Mouse (Mus musculus): ENCODE data around the gene Hadh. TPM values are rescaled to one million over a fixed set of nuclear protein-coding genes. Genes with fewer than 3 reads are reported as not detected.

Gene Hadh
- total RNA-seq, 1 experiment = 64.1 TPM

DNA sequence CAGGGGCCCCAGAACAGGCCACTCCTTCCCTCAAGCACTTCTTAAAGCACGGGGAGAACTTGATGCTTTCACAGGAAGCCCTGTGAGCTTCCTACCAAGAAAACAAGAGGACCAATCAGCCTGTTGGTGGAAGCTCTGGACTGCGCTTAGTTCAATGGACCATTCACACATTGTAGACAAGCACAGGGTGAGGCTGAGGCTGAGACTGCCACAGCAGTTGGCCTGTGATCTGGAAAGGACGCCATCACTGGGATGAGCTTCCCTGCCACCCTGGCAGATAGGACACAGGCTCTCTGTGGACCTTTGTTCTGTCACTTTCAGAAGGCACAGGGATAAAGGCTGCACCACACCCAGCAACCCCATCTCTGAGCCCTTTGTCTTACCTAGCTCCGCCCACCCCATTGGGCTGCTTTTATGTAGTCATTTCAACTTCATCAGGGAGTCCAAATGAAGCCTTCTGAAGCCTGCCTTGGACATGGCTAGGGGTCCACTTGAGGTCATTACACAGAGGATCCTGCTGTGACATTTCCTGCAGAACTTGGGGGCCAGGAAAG is 44.1 kb upstream of the Hadh start:
- TF ChIP-seq CHD2 (IDR thresholded peaks at IDR 0.05; ENCODE audit: low read depth, low read length) (no peak), ZC3H11A (IDR thresholded peaks at IDR 0.05; ENCODE audit: borderline replicate concordance, low read depth, low read length) (no peak), HCFC1 (IDR thresholded peaks at IDR 0.05; ENCODE audit: borderline replicate concordance, insufficient read depth, low read length) (no peak), MAFK (IDR thresholded peaks at IDR 0.05; ENCODE audit: insufficient read depth, low read depth, low read length) (no peak), ZNF384 (IDR thresholded peaks at IDR 0.05; ENCODE audit: low read depth, low read length) (no peak)
- no peak overlapping the region for H3K4me3 ChIP-seq (ENCODE audit: insufficient read depth in 1 of 2, low read depth in 1 of 2, low read length in 2 of 2, poor library complexity in 1 of 2, severe bottlenecking in 1 of 2)
- DNase-seq (ENCODE audit: low read depth, low spot score) = no peak
- H3K4me1 ChIP-seq (ENCODE audit: control insufficient read depth in 2 of 2, insufficient read depth in 2 of 2, low read length in 2 of 2, poor library complexity in 1 of 2) = peaks cover 0 to 11% of the 10 kb centered on the region in 2 experiments; a peak in 2 of 4 replicates
- no peak overlapping the region for H3K9ac ChIP-seq (ENCODE audit: insufficient read depth, low read depth, low read length, poor library complexity, severe bottlenecking)
- H3K9me3 ChIP-seq (ENCODE audit: control insufficient read depth, insufficient read depth, low read depth, low read length) = no peaks in the 10 kb centered on the region
- no peak overlapping the region for H3K27ac ChIP-seq (ENCODE audit: insufficient read depth, low read depth, low read length, poor library complexity, severe bottlenecking)
- H3K36me3 ChIP-seq (ENCODE audit: control insufficient read depth, insufficient read depth, low read length, poor library complexity, severe bottlenecking) = no peaks in the 10 kb centered on the region
- in situ Hi-C loops (cut with MboI; ENCODE audit: low sequenced_read_pairs in 2 of 2, unreplicated experiment in 2 of 2) = no loop called here

DNA sequence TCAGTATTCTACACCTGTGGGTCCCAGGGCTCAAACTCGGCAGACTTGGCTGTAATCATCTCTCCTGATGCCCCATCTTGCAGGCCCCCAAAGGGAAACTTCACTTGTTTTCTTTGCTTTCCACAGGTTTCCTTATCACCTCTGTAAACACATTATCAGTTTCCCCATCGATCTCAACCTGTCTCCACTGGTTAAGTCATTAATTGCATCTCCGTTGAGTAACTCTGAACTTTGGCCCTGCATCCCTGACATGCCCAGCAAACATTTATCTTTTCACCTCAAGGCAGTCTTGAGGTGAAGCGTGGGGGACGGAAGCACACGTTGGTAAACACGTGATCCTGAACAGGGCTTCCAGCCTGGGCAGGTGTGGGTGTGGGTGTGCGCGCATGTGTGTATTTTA is 40.4 kb upstream of the Hadh start:
- no peak overlapping the region for H3K9ac ChIP-seq (ENCODE audit: insufficient read depth, low read depth, low read length, poor library complexity, severe bottlenecking)
- H3K4me3 ChIP-seq (ENCODE audit: insufficient read depth in 1 of 2, low read depth in 1 of 2, low read length in 2 of 2, poor library complexity in 1 of 2, severe bottlenecking in 1 of 2) = no peak overlapping the region
- H3K27ac ChIP-seq (ENCODE audit: insufficient read depth, low read depth, low read length, poor library complexity, severe bottlenecking) = no peak overlapping the region
- peaks cover 0 to 5% of the 10 kb centered on the region in 2 experiments; a peak in 2 of 4 replicates for H3K4me1 ChIP-seq (ENCODE audit: control insufficient read depth in 2 of 2, insufficient read depth in 2 of 2, low read length in 2 of 2, poor library complexity in 1 of 2)
- no peaks in the 10 kb centered on the region for H3K9me3 ChIP-seq (ENCODE audit: control insufficient read depth, insufficient read depth, low read depth, low read length)
- no peaks in the 10 kb centered on the region for H3K36me3 ChIP-seq (ENCODE audit: control insufficient read depth, insufficient read depth, low read length, poor library complexity, severe bottlenecking)
- TF ChIP-seq ZC3H11A (IDR thresholded peaks at IDR 0.05; ENCODE audit: borderline replicate concordance, low read depth, low read length) (no peak), CHD2 (IDR thresholded peaks at IDR 0.05; ENCODE audit: low read depth, low read length) (no peak), ZNF384 (IDR thresholded peaks at IDR 0.05; ENCODE audit: low read depth, low read length) (no peak), MAFK (IDR thresholded peaks at IDR 0.05; ENCODE audit: insufficient read depth, low read depth, low read length) (no peak), HCFC1 (IDR thresholded peaks at IDR 0.05; ENCODE audit: borderline replicate concordance, insufficient read depth, low read length) (no peak)
- DNase-seq (ENCODE audit: low read depth, low spot score) = no peak
- in situ Hi-C loops (cut with MboI; ENCODE audit: low sequenced_read_pairs in 2 of 2, unreplicated experiment in 2 of 2) = no loop called here

DNA sequence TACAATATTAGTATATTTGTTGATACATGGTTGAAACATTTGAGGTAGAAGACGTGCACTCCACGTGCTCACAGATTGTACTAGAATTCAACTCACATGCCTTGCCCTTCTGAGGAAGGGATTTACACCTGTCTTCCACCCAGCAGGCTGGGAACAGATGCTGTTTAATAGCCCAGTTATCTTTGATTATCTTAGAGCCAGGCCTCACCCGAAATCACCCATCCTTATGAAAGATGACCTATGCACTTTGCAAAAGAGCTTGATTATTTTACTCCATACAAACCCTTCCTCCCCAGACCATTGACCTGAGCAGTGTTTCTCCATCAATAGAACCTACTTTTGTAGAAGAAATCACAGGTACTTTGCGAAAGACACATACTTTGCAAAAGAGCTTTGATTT is 38.7 kb upstream of the Hadh start:
- Histone ChIP-seq H3K27ac (ENCODE audit: insufficient read depth, low read depth, low read length, poor library complexity, severe bottlenecking) (no peak overlapping the region), H3K36me3 (ENCODE audit: control insufficient read depth, insufficient read depth, low read length, poor library complexity, severe bottlenecking) (no peaks in the 10 kb centered on the region), H3K4me3 (ENCODE audit: insufficient read depth in 1 of 2, low read depth in 1 of 2, low read length in 2 of 2, poor library complexity in 1 of 2, severe bottlenecking in 1 of 2) (no peak overlapping the region), H3K4me1 (ENCODE audit: control insufficient read depth in 2 of 2, insufficient read depth in 2 of 2, low read length in 2 of 2, poor library complexity in 1 of 2) (no peaks in the 10 kb centered on the region), H3K9me3 (ENCODE audit: control insufficient read depth, insufficient read depth, low read depth, low read length) (no peaks in the 10 kb centered on the region), H3K9ac (ENCODE audit: insufficient read depth, low read depth, low read length, poor library complexity, severe bottlenecking) (no peak overlapping the region)
- no peak for DNase-seq (ENCODE audit: low read depth, low spot score)
- TF ChIP-seq ZNF384 (IDR thresholded peaks at IDR 0.05; ENCODE audit: low read depth, low read length) (no peak), CHD2 (IDR thresholded peaks at IDR 0.05; ENCODE audit: low read depth, low read length) (no peak), HCFC1 (IDR thresholded peaks at IDR 0.05; ENCODE audit: borderline replicate concordance, insufficient read depth, low read length) (no peak), MAFK (IDR thresholded peaks at IDR 0.05; ENCODE audit: insufficient read depth, low read depth, low read length) (no peak), ZC3H11A (IDR thresholded peaks at IDR 0.05; ENCODE audit: borderline replicate concordance, low read depth, low read length) (no peak)
- in situ Hi-C loops (cut with MboI; ENCODE audit: low sequenced_read_pairs in 2 of 2, unreplicated experiment in 2 of 2) = no loop called here

DNA sequence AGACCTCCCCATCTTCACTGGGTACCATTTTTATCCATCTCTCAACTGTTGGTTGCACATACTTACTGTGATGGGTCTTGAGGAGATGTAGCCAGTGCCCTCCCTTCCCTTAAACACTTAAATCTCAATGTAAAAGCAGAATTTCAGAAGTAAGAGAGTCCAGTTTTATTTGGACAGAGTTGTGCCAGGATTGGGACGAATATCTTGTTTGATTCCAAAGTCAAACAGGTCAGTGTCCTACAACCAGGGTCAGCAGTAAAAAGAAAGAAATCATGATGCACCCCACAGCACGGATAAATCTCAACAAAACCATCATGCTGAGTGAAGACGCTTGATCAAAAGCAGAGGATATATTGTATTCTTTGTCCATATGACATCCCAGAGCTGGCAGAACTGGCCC is 35.9 kb upstream of the Hadh start:
- Histone ChIP-seq H3K9me3 (ENCODE audit: control insufficient read depth, insufficient read depth, low read depth, low read length) (no peaks in the 10 kb centered on the region), H3K4me3 (ENCODE audit: insufficient read depth in 1 of 2, low read depth in 1 of 2, low read length in 2 of 2, poor library complexity in 1 of 2, severe bottlenecking in 1 of 2) (no peak overlapping the region), H3K9ac (ENCODE audit: insufficient read depth, low read depth, low read length, poor library complexity, severe bottlenecking) (no peak overlapping the region), H3K36me3 (ENCODE audit: control insufficient read depth, insufficient read depth, low read length, poor library complexity, severe bottlenecking) (no peaks in the 10 kb centered on the region), H3K4me1 (ENCODE audit: control insufficient read depth in 2 of 2, insufficient read depth in 2 of 2, low read length in 2 of 2, poor library complexity in 1 of 2) (no peaks in the 10 kb centered on the region), H3K27ac (ENCODE audit: insufficient read depth, low read depth, low read length, poor library complexity, severe bottlenecking) (no peak overlapping the region)
- DNase-seq (ENCODE audit: low read depth, low spot score) = no peak
- TF ChIP-seq ZNF384 (IDR thresholded peaks at IDR 0.05; ENCODE audit: low read depth, low read length) (no peak), ZC3H11A (IDR thresholded peaks at IDR 0.05; ENCODE audit: borderline replicate concordance, low read depth, low read length) (no peak), MAFK (IDR thresholded peaks at IDR 0.05; ENCODE audit: insufficient read depth, low read depth, low read length) (no peak), CHD2 (IDR thresholded peaks at IDR 0.05; ENCODE audit: low read depth, low read length) (no peak), HCFC1 (IDR thresholded peaks at IDR 0.05; ENCODE audit: borderline replicate concordance, insufficient read depth, low read length) (no peak)
- in situ Hi-C loops (cut with MboI; ENCODE audit: low sequenced_read_pairs in 2 of 2, unreplicated experiment in 2 of 2) = no loop called here
